Mouse (Mus musculus) CH12.LX (cell line): Measurements from ENCODE around the gene Gamt. TPM values are rescaled to one million over a fixed set of nuclear protein-coding genes. Genes with fewer than 3 reads are reported as not detected.

ENCODE experiments used
- DNase-seq: peaks from one replicate; pipeline ENCODE4 v3.0.0-alpha.2; 2013; ENCODE audit errors: extremely low read depth
- H3K27ac ChIP-seq: 2 replicates; pipeline ENCODE4 v1.5.1; 2012; ENCODE audit warnings: low read depth, mild to moderate bottlenecking, control low read depth, moderate library complexity; ENCODE audit not compliant: insufficient read depth
- H3K27me3 ChIP-seq: replicated peaks from 2 replicates; pipeline ENCODE3; 2012; ENCODE audit warnings: inconsistent platforms
- H3K36me3 ChIP-seq, 2 experiments: replicated peaks in 1 of 2; 2 replicates each; pipeline versions ENCODE3 to v1.6.1; 2012; ENCODE audit warnings: inconsistent platforms in 1 of 2, low read length in 1 of 2, mild to moderate bottlenecking in 1 of 2, mixed read lengths in 1 of 2, moderate library complexity in 1 of 2; ENCODE audit not compliant: control insufficient read depth in 1 of 2, insufficient read depth in 1 of 2
- H3K4me1 ChIP-seq, 2 experiments: 2 replicates each; pipeline ENCODE4 v1.6.1; 2012; ENCODE audit warnings: inconsistent platforms in 1 of 2, moderate library complexity in 1 of 2; ENCODE audit not compliant: insufficient read depth in 2 of 2, control insufficient read depth in 1 of 2
- H3K4me2 ChIP-seq: 2 replicates; pipeline ENCODE4 v1.6.1; 2012; ENCODE audit warnings: low read depth, mild to moderate bottlenecking, control low read depth; ENCODE audit not compliant: poor library complexity, insufficient read depth, severe bottlenecking
- H3K4me3 ChIP-seq, 3 experiments: fragments of 150-350 bp in 1 of 3; sonication (generic) in 1 of 3; replicated peaks in 1 of 3; 2 replicates each; pipeline versions ENCODE3 to v1.5.1; 2011 to 2012; ENCODE audit warnings: low read depth in 2 of 3, low read length in 2 of 3, mild to moderate bottlenecking in 2 of 3, moderate library complexity in 2 of 3, control low read depth in 1 of 3, improper control_type of control experiment in 1 of 3, inconsistent platforms in 1 of 3, mixed read lengths in 1 of 3; ENCODE audit not compliant: poor library complexity in 1 of 3
- H3K79me2 ChIP-seq: replicated peaks from 2 replicates; pipeline ENCODE4 v1.6.1; 2012; ENCODE audit warnings: mild to moderate bottlenecking, moderate library complexity; ENCODE audit not compliant: control insufficient read depth, poor library complexity, insufficient read depth, severe bottlenecking; ENCODE audit errors: extremely low read depth
- H3K9ac ChIP-seq: 2 replicates; pipeline ENCODE4 v1.6.1; 2012; ENCODE audit warnings: low read depth, mild to moderate bottlenecking, control low read depth, moderate library complexity; ENCODE audit not compliant: insufficient read depth
- H3K9me3 ChIP-seq: replicated peaks from 2 replicates; pipeline ENCODE3; 2012; ENCODE audit warnings: low read length, inconsistent platforms, mixed read lengths
- BHLHE40 ChIP-seq: IDR thresholded peaks from 2 replicates; pipeline ENCODE4 v1.6.1; 2011; ENCODE audit warnings: mild to moderate bottlenecking, low read depth, low read length, improper control_type of control experiment
- CHD1 ChIP-seq: IDR thresholded peaks from 2 replicates; pipeline ENCODE4 v1.6.1; 2012; ENCODE audit warnings: low read depth, low read length, improper control_type of control experiment, inconsistent platforms
- ELF1 ChIP-seq: IDR thresholded peaks from 2 replicates; pipeline ENCODE4 v1.6.1; 2014; ENCODE audit warnings: low read depth, mild to moderate bottlenecking, inconsistent platforms, low read length, improper control_type of control experiment
- EP300 ChIP-seq: IDR thresholded peaks from 2 replicates; pipeline ENCODE4 v1.6.1; 2011; ENCODE audit warnings: low read length, improper control_type of control experiment
- ETS1 ChIP-seq: conservative IDR thresholded peaks from 2 replicates; pipeline ENCODE4 v1.6.1; 2012; ENCODE audit warnings: low read depth, mild to moderate bottlenecking, inconsistent platforms, low read length, improper control_type of control experiment, moderate library complexity
- GABPA ChIP-seq: IDR thresholded peaks from 2 replicates; pipeline ENCODE4 v1.6.1; 2012; ENCODE audit warnings: low read depth, low read length, improper control_type of control experiment, inconsistent platforms; ENCODE audit not compliant: insufficient replicate concordance
- IRF4 ChIP-seq: IDR thresholded peaks from 2 replicates; pipeline ENCODE4 v1.6.1; 2014; ENCODE audit warnings: low read depth, mild to moderate bottlenecking, inconsistent platforms, low read length, improper control_type of control experiment
- JUN ChIP-seq: IDR thresholded peaks from 2 replicates; pipeline ENCODE4 v1.6.1; 2011; ENCODE audit warnings: low read depth, mild to moderate bottlenecking, low read length, improper control_type of control experiment, moderate library complexity; ENCODE audit not compliant: insufficient read depth
- JUND ChIP-seq: conservative IDR thresholded peaks from 2 replicates; pipeline ENCODE4 v1.6.1; 2011; ENCODE audit warnings: low read depth, low read length, improper control_type of control experiment
- MAFK ChIP-seq: IDR thresholded peaks from 2 replicates; pipeline ENCODE4 v1.6.1; 2011; ENCODE audit warnings: low read length, improper control_type of control experiment; ENCODE audit not compliant: insufficient replicate concordance
- MAZ ChIP-seq: IDR thresholded peaks from 2 replicates; pipeline ENCODE4 v1.6.1; 2012; ENCODE audit warnings: low read depth, mild to moderate bottlenecking, inconsistent platforms, low read length, improper control_type of control experiment, moderate library complexity
- MEF2A ChIP-seq: IDR thresholded peaks from 2 replicates; pipeline ENCODE4 v1.6.1; 2014; ENCODE audit warnings: low read depth, mild to moderate bottlenecking, inconsistent platforms, low read length, improper control_type of control experiment, borderline replicate concordance
- MXI1 ChIP-seq: IDR thresholded peaks from 2 replicates; pipeline ENCODE4 v1.6.1; 2011; ENCODE audit warnings: mild to moderate bottlenecking, low read depth, low read length, improper control_type of control experiment
- NRF1 ChIP-seq: IDR thresholded peaks from 2 replicates; pipeline ENCODE4 v1.6.1; 2014; ENCODE audit warnings: low read depth, mild to moderate bottlenecking, inconsistent platforms, low read length, improper control_type of control experiment, moderate library complexity
- RCOR1 ChIP-seq: conservative IDR thresholded peaks from 2 replicates; pipeline ENCODE4 v1.6.1; 2012; ENCODE audit warnings: low read depth, mild to moderate bottlenecking, inconsistent platforms, low read length, improper control_type of control experiment
- TBP ChIP-seq: conservative IDR thresholded peaks from 2 replicates; pipeline ENCODE4 v1.6.1; 2011; ENCODE audit warnings: low read depth, low read length, improper control_type of control experiment
- TCF12 ChIP-seq: IDR thresholded peaks from 2 replicates; pipeline ENCODE4 v1.6.1; 2014; ENCODE audit warnings: low read depth, mild to moderate bottlenecking, inconsistent platforms, low read length, improper control_type of control experiment
- UBTF ChIP-seq: IDR thresholded peaks from 2 replicates; pipeline ENCODE4 v1.6.1; 2012; ENCODE audit warnings: low read depth, mild to moderate bottlenecking, inconsistent platforms, low read length, improper control_type of control experiment, moderate library complexity
- USF1 ChIP-seq: IDR thresholded peaks from 2 replicates; pipeline ENCODE4 v1.6.1; 2014; ENCODE audit warnings: low read depth, mild to moderate bottlenecking, inconsistent platforms, low read length, improper control_type of control experiment
- ZC3H11A ChIP-seq: IDR thresholded peaks from 2 replicates; pipeline ENCODE4 v1.6.1; 2012; ENCODE audit warnings: low read depth, mild to moderate bottlenecking, inconsistent platforms, low read length, improper control_type of control experiment
- ZKSCAN1 ChIP-seq: IDR thresholded peaks from 2 replicates; pipeline ENCODE4 v1.6.1; 2012; ENCODE audit warnings: low read depth, inconsistent platforms, low read length, improper control_type of control experiment, borderline replicate concordance
- dilution Hi-C: fragments of 300-500 bp; cut with MboI; formaldehyde crosslinking; loops from 2 replicates; pipeline ENCODE4 v1.14.3; 2020; ENCODE audit warnings: low sequenced_read_pairs; ENCODE audit not compliant: extremely low pct_unique_long_range_greater_than_20kb, extremely low pct_ligation_motif_present
- in situ Hi-C: fragments of 300-500 bp; cut with MboI; formaldehyde crosslinking; loops from 3 replicates; pipeline ENCODE4 v1.14.3; 2019; ENCODE audit warnings: low sequenced_read_pairs, low pct_ligation_motif_present, low pct_unique_long_range_greater_than_20kb, mixed read lengths
- polyA plus RNA-seq: library from polyadenylated mRNA; unstranded; fragments of >175 nt; gene quantifications from 2 replicates; pipeline ENCODE4 v1.2.1, GENCODE M21; 2012; ENCODE audit warnings: low read depth; ENCODE audit not compliant: insufficient read length
- total RNA-seq, 2 experiments: library from RNA; depleted of rRNA; stranded (reverse); fragments of 300-350 nt in 1 of 2; fragments of >200 nt in 1 of 2; gene quantifications; 2 replicates each; pipeline ENCODE4 v1.2.3; 2012 to 2014

Gamt gene
- total and polyA plus RNA-seq, 3 experiments = 0.24 to 0.30 TPM; not detected in 1

DNA sequence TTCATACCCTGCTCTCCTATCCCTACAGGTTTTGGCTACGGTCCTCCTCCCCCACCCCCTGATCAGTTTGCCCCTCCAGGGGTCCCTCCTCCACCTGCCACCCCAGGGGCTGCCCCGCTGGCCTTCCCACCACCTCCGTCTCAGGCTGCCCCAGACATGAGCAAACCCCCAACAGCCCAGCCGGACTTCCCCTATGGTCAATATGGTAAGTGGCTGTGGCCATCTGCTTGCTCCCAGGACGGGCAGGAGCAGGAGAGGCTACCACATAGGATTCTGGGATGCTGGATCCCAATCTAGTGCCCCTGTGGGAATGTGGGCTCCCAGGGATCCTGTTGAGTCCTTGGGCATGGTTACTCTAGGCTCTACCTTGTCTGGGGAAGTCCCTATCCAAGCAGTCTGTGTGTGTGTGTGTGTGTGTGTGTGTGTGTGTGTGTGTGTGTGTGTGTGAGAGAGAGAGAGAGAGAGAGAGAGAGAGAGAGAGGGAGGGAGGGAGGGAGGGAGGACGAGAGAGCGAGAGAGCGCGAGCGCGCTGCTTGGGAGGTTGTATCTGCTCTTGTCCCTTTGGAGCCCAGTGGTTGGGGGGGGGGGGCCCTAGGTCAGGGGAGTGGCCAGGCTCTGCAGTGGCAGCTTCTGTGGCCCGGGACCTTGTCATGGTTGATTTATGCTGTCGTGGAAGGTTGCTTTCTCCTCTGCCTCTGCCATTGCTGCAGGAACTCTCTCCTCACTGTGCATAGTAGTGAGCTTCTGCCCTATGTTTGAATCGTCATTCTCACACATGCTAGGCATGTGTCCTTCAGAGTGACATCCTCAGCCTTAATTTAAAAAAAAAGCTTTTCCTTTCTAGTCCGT, 24.6 kb upstream of the Gamt start:
- no peak for TF ChIP-seq JUN
- TF ChIP-seq JUND = no peak
- no peak for TF ChIP-seq GABPA
- TF ChIP-seq RCOR1 = no peak
- peak; percentile 52; the same call in 1 of the 2 replicates for TF ChIP-seq MXI1
- TF ChIP-seq ETS1 = peak; percentile 54; the same call in 1 of the 2 replicates
- no peak for TF ChIP-seq NRF1
- no peak for TF ChIP-seq USF1
- no peak for TF ChIP-seq CHD1
- TF ChIP-seq MAFK = no peak
- no peak for TF ChIP-seq BHLHE40
- peak; percentile 31; the same call in 1 of the 2 replicates for TF ChIP-seq MEF2A
- TF ChIP-seq ZKSCAN1 = no peak
- TF ChIP-seq MAZ = peak; percentile 84
- TF ChIP-seq UBTF = no peak; the same call in 1 of the 2 replicates
- TF ChIP-seq IRF4 = peak; percentile 44; the same call in 1 of the 2 replicates
- TF ChIP-seq EP300 = peak; percentile 45; the same call in 1 of the 2 replicates
- no peak for TF ChIP-seq TBP
- TF ChIP-seq ZC3H11A = no peak
- 0 out of 2 replicates have a peak, but pooled peaks have one; percentile 12 for TF ChIP-seq ELF1
- peak; percentile 82 for TF ChIP-seq TCF12
- H3K9me3 ChIP-seq = peaks cover 3% of the 10 kb centered on the region
- peak overlapping the region; percentile 62 for H3K4me2 ChIP-seq
- in situ Hi-C loops = no loop called here
- no peak for DNase-seq
- H3K4me3 ChIP-seq = no peak overlapping the region
- H3K27me3 ChIP-seq = no peaks in the 10 kb centered on the region
- dilution Hi-C loops = no loop called here
- H3K9ac ChIP-seq = 0 out of 2 replicates have a peak overlapping the region, but pooled peaks have one; percentile 25
- H3K79me2 ChIP-seq = no peaks in the 10 kb centered on the region
- peak overlapping the region; percentile 79 for H3K27ac ChIP-seq
- H3K4me1 ChIP-seq = peaks cover 54 to 76% of the 10 kb centered on the region in 2 experiments
- H3K36me3 ChIP-seq = peaks cover 60 to 84% of the 10 kb centered on the region in 2 experiments
